Mouse (Mus musculus): ENCODE measurements around the gene Slc8a1. TPM values are rescaled to one million over a fixed set of nuclear protein-coding genes. Genes with fewer than 3 reads are reported as not detected.

The Slc8a1 gene
- total RNA-seq, 1 experiment = 0.71 TPM

- DNase-seq (ENCODE audit: low read depth, low spot score) = no peak
- no peak overlapping the region for H3K9ac ChIP-seq (ENCODE audit: insufficient read depth, low read depth, low read length, poor library complexity, severe bottlenecking)
- in situ Hi-C loops (cut with MboI; ENCODE audit: low sequenced_read_pairs in 2 of 2, unreplicated experiment in 2 of 2) = no loop called here
- no peak for TF ChIP-seq MAFK (IDR thresholded peaks at IDR 0.05; ENCODE audit: insufficient read depth, low read depth, low read length)
- no peak for TF ChIP-seq HCFC1 (IDR thresholded peaks at IDR 0.05; ENCODE audit: borderline replicate concordance, insufficient read depth, low read length)
- TF ChIP-seq ZNF384 (IDR thresholded peaks at IDR 0.05; ENCODE audit: low read depth, low read length) = no peak
- TF ChIP-seq ZC3H11A (IDR thresholded peaks at IDR 0.05; ENCODE audit: borderline replicate concordance, low read depth, low read length) = no peak
- no peak for TF ChIP-seq CHD2 (IDR thresholded peaks at IDR 0.05; ENCODE audit: low read depth, low read length)
- H3K4me3 ChIP-seq (ENCODE audit: insufficient read depth in 1 of 2, low read depth in 1 of 2, low read length in 2 of 2, poor library complexity in 1 of 2, severe bottlenecking in 1 of 2) = no peak overlapping the region
- H3K36me3 ChIP-seq (ENCODE audit: control insufficient read depth, insufficient read depth, low read length, poor library complexity, severe bottlenecking) = no peaks in the 10 kb centered on the region
- no peaks in the 10 kb centered on the region for H3K4me1 ChIP-seq (ENCODE audit: control insufficient read depth in 2 of 2, insufficient read depth in 2 of 2, low read length in 2 of 2, poor library complexity in 1 of 2)
- no peak overlapping the region for H3K27ac ChIP-seq (ENCODE audit: insufficient read depth, low read depth, low read length, poor library complexity, severe bottlenecking)
- no peaks in the 10 kb centered on the region for H3K9me3 ChIP-seq (ENCODE audit: control insufficient read depth, insufficient read depth, low read depth, low read length)
Measured at GRCm38 (mm10) chr17:81548016-81548415, 190.2 kb downstream of the Slc8a1 start.

- no peak overlapping the region for H3K9ac ChIP-seq (ENCODE audit: insufficient read depth, low read depth, low read length, poor library complexity, severe bottlenecking)
- no peaks in the 10 kb centered on the region for H3K9me3 ChIP-seq (ENCODE audit: control insufficient read depth, insufficient read depth, low read depth, low read length)
- H3K4me1 ChIP-seq (ENCODE audit: control insufficient read depth in 2 of 2, insufficient read depth in 2 of 2, low read length in 2 of 2, poor library complexity in 1 of 2) = no peaks in the 10 kb centered on the region
- DNase-seq (ENCODE audit: low read depth, low spot score) = no peak
- no peak overlapping the region for H3K27ac ChIP-seq (ENCODE audit: insufficient read depth, low read depth, low read length, poor library complexity, severe bottlenecking)
- no peaks in the 10 kb centered on the region for H3K36me3 ChIP-seq (ENCODE audit: control insufficient read depth, insufficient read depth, low read length, poor library complexity, severe bottlenecking)
- TF ChIP-seq ZC3H11A (IDR thresholded peaks at IDR 0.05; ENCODE audit: borderline replicate concordance, low read depth, low read length) (no peak), CHD2 (IDR thresholded peaks at IDR 0.05; ENCODE audit: low read depth, low read length) (no peak), MAFK (IDR thresholded peaks at IDR 0.05; ENCODE audit: insufficient read depth, low read depth, low read length) (no peak), ZNF384 (IDR thresholded peaks at IDR 0.05; ENCODE audit: low read depth, low read length) (no peak), HCFC1 (IDR thresholded peaks at IDR 0.05; ENCODE audit: borderline replicate concordance, insufficient read depth, low read length) (no peak)
- H3K4me3 ChIP-seq (ENCODE audit: insufficient read depth in 1 of 2, low read depth in 1 of 2, low read length in 2 of 2, poor library complexity in 1 of 2, severe bottlenecking in 1 of 2) = no peak overlapping the region
- in situ Hi-C loops (cut with MboI; ENCODE audit: low sequenced_read_pairs in 2 of 2, unreplicated experiment in 2 of 2) = no loop called here
Measured at GRCm38 (mm10) chr17:81546525-81546924, 191.7 kb downstream of the Slc8a1 start.

DNA sequence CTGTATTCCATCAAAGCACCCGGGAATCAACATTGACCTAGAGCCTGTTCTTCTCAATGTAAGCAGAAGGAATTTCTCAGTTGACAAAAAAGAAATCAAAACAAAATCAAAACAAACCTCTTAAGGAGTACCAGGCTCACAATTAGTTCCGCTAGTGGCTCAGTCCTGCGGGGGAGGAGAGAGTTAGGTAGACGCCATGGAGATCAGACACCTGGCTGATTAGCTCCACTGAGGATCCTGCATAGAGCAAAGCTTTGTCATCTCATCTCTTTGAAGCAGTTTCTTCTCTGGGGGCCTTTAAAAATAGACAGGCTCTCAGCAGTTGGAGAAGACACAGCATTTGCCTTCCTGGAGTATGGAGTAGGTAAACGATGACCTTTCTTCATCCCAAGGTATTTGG, 192.2 kb downstream of the Slc8a1 start:
- DNase-seq (ENCODE audit: low read depth, low spot score) = no peak
- Histone ChIP-seq H3K4me3 (ENCODE audit: insufficient read depth in 1 of 2, low read depth in 1 of 2, low read length in 2 of 2, poor library complexity in 1 of 2, severe bottlenecking in 1 of 2) (no peak overlapping the region), H3K36me3 (ENCODE audit: control insufficient read depth, insufficient read depth, low read length, poor library complexity, severe bottlenecking) (no peaks in the 10 kb centered on the region), H3K4me1 (ENCODE audit: control insufficient read depth in 2 of 2, insufficient read depth in 2 of 2, low read length in 2 of 2, poor library complexity in 1 of 2) (no peaks in the 10 kb centered on the region), H3K9me3 (ENCODE audit: control insufficient read depth, insufficient read depth, low read depth, low read length) (no peaks in the 10 kb centered on the region), H3K9ac (ENCODE audit: insufficient read depth, low read depth, low read length, poor library complexity, severe bottlenecking) (no peak overlapping the region), H3K27ac (ENCODE audit: insufficient read depth, low read depth, low read length, poor library complexity, severe bottlenecking) (no peak overlapping the region)
- TF ChIP-seq CHD2 (IDR thresholded peaks at IDR 0.05; ENCODE audit: low read depth, low read length) = no peak
- no peak for TF ChIP-seq ZNF384 (IDR thresholded peaks at IDR 0.05; ENCODE audit: low read depth, low read length)
- no peak for TF ChIP-seq MAFK (IDR thresholded peaks at IDR 0.05; ENCODE audit: insufficient read depth, low read depth, low read length)
- no peak for TF ChIP-seq ZC3H11A (IDR thresholded peaks at IDR 0.05; ENCODE audit: borderline replicate concordance, low read depth, low read length)
- no peak for TF ChIP-seq HCFC1 (IDR thresholded peaks at IDR 0.05; ENCODE audit: borderline replicate concordance, insufficient read depth, low read length)
- in situ Hi-C loops (cut with MboI; ENCODE audit: low sequenced_read_pairs in 2 of 2, unreplicated experiment in 2 of 2) = no loop called here

DNA sequence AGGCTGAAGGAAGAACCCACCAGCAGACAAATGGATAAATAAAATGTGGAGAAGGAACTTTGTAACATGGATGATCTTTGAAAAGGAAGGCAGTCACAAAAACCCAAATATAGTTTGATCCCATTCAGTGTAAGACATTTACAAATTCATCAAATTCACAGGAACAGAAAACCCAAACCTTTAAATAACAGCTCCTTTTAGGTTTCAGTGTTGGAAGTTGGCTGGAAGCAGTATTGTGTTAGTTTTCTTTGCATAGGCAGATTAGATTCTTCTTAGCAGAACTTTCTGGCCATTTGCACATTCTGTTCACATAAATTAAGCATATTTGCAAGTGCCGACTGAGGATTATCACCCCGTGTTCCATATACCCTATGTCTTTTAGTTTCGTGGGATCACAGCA, 193.3 kb downstream of the Slc8a1 start:
- Histone ChIP-seq H3K36me3 (ENCODE audit: control insufficient read depth, insufficient read depth, low read length, poor library complexity, severe bottlenecking) (no peaks in the 10 kb centered on the region), H3K4me3 (ENCODE audit: insufficient read depth in 1 of 2, low read depth in 1 of 2, low read length in 2 of 2, poor library complexity in 1 of 2, severe bottlenecking in 1 of 2) (no peak overlapping the region), H3K27ac (ENCODE audit: insufficient read depth, low read depth, low read length, poor library complexity, severe bottlenecking) (no peak overlapping the region), H3K4me1 (ENCODE audit: control insufficient read depth in 2 of 2, insufficient read depth in 2 of 2, low read length in 2 of 2, poor library complexity in 1 of 2) (no peaks in the 10 kb centered on the region), H3K9ac (ENCODE audit: insufficient read depth, low read depth, low read length, poor library complexity, severe bottlenecking) (no peak overlapping the region), H3K9me3 (ENCODE audit: control insufficient read depth, insufficient read depth, low read depth, low read length) (no peaks in the 10 kb centered on the region)
- DNase-seq (ENCODE audit: low read depth, low spot score) = no peak
- in situ Hi-C loops (cut with MboI; ENCODE audit: low sequenced_read_pairs in 2 of 2, unreplicated experiment in 2 of 2) = no loop called here
- TF ChIP-seq ZNF384 (IDR thresholded peaks at IDR 0.05; ENCODE audit: low read depth, low read length) = no peak
- no peak for TF ChIP-seq CHD2 (IDR thresholded peaks at IDR 0.05; ENCODE audit: low read depth, low read length)
- no peak for TF ChIP-seq HCFC1 (IDR thresholded peaks at IDR 0.05; ENCODE audit: borderline replicate concordance, insufficient read depth, low read length)
- TF ChIP-seq MAFK (IDR thresholded peaks at IDR 0.05; ENCODE audit: insufficient read depth, low read depth, low read length) = no peak
- TF ChIP-seq ZC3H11A (IDR thresholded peaks at IDR 0.05; ENCODE audit: borderline replicate concordance, low read depth, low read length) = no peak

Data from ES-E14 (cell line).